Mouse (Mus musculus): ENCODE measurements around the gene Gm49358. TPM values are rescaled to one million over a fixed set of nuclear protein-coding genes. Genes with fewer than 3 reads are reported as not detected.

Gene Gm49358
- total RNA-seq, 2 experiments from 2014 or later, result 11.8 to 16.2 TPM

- DNase-seq, result no peak
- intact Hi-C loops (cut with DNase I), result no loop called here
These were observed 89.7 kb downstream of the Gm49358 start for GRCm38 (mm10) chr10:86853433-86853832.

DNA sequence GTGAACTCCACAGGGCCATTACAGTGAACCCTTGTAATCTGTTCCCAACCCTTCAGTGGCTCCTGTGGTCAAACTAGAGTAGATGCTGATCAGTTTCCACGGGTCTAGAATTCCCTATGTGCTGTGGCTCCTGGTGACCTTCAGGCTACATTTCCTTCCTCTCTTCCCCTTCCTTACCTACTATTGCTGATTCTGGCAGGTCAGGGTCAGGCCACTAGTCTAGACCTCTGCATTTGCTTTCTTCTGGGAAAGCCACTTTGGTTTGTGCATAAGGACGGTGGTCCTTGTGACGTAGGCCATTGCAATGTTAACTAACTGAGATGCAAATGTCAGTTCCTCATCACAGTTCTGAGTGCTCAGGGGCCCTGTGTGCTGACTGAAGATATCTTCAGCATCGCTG lies 96.6 kb downstream of the Gm49358 start:
- intact Hi-C loops (cut with DNase I), result no loop called here
- no peak for DNase-seq

GRCm38 (mm10) chr10:86862496-86862895 lies 98.7 kb downstream of the Gm49358 start:
- intact Hi-C loops (cut with DNase I), result no loop called here
- no peak for DNase-seq

DNA sequence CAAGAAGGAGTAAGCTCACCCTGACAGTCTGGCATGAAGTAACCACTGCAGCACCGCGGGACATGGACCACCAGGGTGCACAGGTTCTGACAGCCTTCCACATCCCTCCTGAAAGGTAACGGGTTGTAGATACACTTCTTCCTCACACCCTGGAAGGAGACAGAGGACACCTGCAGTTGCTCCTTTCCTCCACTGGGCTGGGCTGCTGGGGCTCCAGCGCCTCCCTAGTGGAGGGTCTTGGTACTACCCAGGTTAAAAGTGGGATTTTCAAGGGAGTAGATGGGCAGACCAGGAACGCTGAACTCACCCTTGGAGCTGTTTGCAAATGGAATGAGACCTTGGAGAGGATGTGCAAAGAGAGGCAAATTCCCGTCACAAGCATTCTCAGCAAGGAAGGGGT lies 99.7 kb downstream of the Gm49358 start:
- intact Hi-C loops (cut with DNase I), result no loop called here
- no peak for DNase-seq

GRCm38 (mm10) chr10:86872121-86872520 lies 108.3 kb downstream of the Gm49358 start:
- no peak for DNase-seq
- intact Hi-C loops (cut with DNase I), result no loop called here

DNA sequence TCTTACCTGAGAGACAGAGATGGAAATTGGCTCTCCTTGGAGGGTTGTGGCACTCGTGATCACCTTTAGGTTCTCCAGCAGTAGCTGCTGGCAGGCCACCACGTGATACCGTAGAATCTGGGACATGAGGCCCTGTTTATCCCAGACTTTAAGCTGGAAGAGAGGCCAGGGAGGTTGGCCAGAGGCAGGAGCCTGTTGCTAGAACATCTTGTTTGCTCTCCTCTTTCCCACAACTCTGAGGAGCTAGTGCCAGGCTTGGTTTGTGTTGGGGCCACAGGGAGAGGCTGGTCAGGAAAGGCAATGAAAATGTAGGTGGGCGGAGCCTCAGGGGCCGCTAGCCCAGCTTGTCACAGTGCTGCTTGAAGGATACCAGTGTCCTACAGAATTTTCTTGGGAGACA lies 108.8 kb downstream of the Gm49358 start:
- DNase-seq, result no peak
- intact Hi-C loops (cut with DNase I), result no loop called here

GRCm38 (mm10) chr10:86878721-86879120 lies 114.9 kb downstream of the Gm49358 start:
- intact Hi-C loops (cut with DNase I), result no loop called here
- no peak for DNase-seq

GRCm38 (mm10) chr10:86880071-86880806 lies 116.5 kb downstream of the Gm49358 start:
- DNase-seq, result no peak
- intact Hi-C loops (cut with DNase I), result no loop called here

- intact Hi-C loops (cut with DNase I), result no loop called here
- DNase-seq, result no peak
These were observed 117.7 kb downstream of the Gm49358 start for GRCm38 (mm10) chr10:86881448-86881847.

Other genes with a start within 250 kb of the Gm49358 start
- gene Hsp90b1, start 58.5 kb upstream of the Gm49358 start, total RNA-seq (2021), result 100 to 1,000 TPM; 245 to 313 TPM
- gene Ttc41, start 58.2 kb upstream of the Gm49358 start, total RNA-seq (2021), result 1 to 10 TPM; 1.3 to 1.8 TPM
- gene Nt5dc3, start 15.0 kb downstream of the Gm49358 start, total RNA-seq (2021), result 10 to 100 TPM; 37.4 to 41.9 TPM
- under 1 TPM; 0.22 to 0.41 TPM for gene Stab2, start 244.1 kb downstream of the Gm49358 start, total RNA-seq (2021)

All from heart, postnatal 10 days (tissue).